Mouse (Mus musculus): ENCODE measurements around the gene Peli2. TPM values are rescaled to one million over a fixed set of nuclear protein-coding genes. Genes with fewer than 3 reads are reported as not detected.

Peli2 gene
- polyA plus RNA-seq, 1 experiment from 2014 or later, result 11.2 TPM

DNA sequence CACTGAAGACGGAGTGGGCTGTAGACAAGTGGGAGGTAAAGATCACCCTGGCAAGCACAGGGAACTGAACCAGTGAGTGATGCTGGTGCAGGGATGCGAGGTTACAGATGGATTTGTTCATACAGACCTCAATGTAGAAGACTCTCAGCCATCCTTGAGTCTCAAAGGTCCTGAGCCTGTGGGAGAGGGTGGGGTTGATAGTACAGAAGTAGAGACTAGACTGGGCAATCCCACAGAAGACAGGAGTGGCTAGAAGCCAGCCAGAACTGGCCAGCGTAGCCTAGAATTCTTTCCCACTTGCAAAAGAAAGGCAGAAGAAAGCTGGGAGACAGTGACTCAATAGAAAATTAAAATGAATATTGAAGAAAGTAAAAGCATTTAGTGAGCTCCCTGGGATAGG, 71.3 kb downstream of the Peli2 start:
- WGBS, result 74% methylated on average over 3 of the region's 3 CpGs
- Histone ChIP-seq H3K4me1 (ENCODE audit: control insufficient read depth, insufficient read depth, low read length) (peaks cover 8% of the 10 kb centered on the region), H3K4me2 (replicated peaks; ENCODE audit: low read depth, low read length) (no peak overlapping the region), H3K27me3 (ENCODE audit: control insufficient read depth, insufficient read depth, low read length) (no peaks in the 10 kb centered on the region), H3K4me3 (ENCODE audit: low read depth, low read length) (no peak overlapping the region), H3K9me3 (ENCODE audit: control insufficient read depth, low read depth, low read length) (no peaks in the 10 kb centered on the region), H3K36me3 (ENCODE audit: control insufficient read depth, insufficient read depth, low read length) (no peaks in the 10 kb centered on the region), H3K9ac (replicated peaks; ENCODE audit: low read depth, low read length) (no peak overlapping the region), H3K27ac (ENCODE audit: low read length) (no peak overlapping the region)
- ATAC-seq (ENCODE audit: insufficient number of reproducible peaks, insufficient read depth, low FRiP score, low read depth), result no peak

DNA sequence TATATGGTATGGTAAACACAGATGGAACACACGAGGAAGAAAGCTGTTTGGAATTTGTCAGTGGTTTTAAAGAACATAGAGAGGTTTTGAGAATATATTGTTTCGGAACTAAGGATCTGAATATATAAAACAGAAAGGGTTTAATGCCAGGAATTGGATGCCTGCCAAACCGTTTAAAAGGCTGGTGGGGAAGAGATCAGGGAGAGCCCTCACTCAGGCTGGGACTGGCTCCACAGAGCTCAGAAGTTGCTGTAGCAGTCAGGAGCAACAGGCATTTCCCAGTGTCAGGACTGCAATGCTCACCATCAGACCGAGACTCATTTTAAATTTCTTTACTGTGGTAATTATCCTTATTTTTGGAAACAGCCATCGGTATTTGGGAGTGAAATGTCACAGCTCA, 76.2 kb downstream of the Peli2 start:
- H3K36me3 ChIP-seq (ENCODE audit: control insufficient read depth, insufficient read depth, low read length), result no peaks in the 10 kb centered on the region
- H3K27ac ChIP-seq (ENCODE audit: low read length), result no peak overlapping the region; the same call in 1 of the 2 replicates
- peaks cover 23% of the 10 kb centered on the region for H3K4me1 ChIP-seq (ENCODE audit: control insufficient read depth, insufficient read depth, low read length)
- H3K27me3 ChIP-seq (ENCODE audit: control insufficient read depth, insufficient read depth, low read length), result no peaks in the 10 kb centered on the region
- H3K9ac ChIP-seq (replicated peaks; ENCODE audit: low read depth, low read length), result no peak overlapping the region
- no peak overlapping the region for H3K4me3 ChIP-seq (ENCODE audit: low read depth, low read length)
- 28% methylated on average over 5 of the region's 5 CpGs for WGBS
- H3K9me3 ChIP-seq (ENCODE audit: control insufficient read depth, low read depth, low read length), result no peaks in the 10 kb centered on the region
- no peak for ATAC-seq (ENCODE audit: insufficient number of reproducible peaks, insufficient read depth, low FRiP score, low read depth)
- no peak overlapping the region for H3K4me2 ChIP-seq (replicated peaks; ENCODE audit: low read depth, low read length)

DNA sequence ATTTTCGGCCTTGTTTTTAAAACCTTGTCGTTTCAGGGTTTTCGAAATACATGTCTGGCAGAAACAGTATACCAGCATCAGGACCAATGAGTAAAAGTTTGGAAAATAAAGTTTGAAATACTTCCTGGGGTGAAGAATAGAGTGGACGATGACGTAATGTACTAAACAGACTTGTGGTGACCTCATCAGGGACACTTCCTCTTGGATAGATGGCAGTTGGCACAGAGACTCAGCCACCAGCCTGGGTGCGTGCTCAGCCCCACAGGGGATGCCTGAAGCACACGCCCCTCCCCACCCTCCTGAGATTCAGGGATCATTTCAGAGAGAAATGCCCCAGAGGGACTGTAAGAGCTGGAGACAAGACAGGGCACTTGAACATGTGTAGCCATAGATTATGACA, 76.7 kb downstream of the Peli2 start:
- 82% methylated on average over 7 of the region's 7 CpGs for WGBS
- H3K4me1 ChIP-seq (ENCODE audit: control insufficient read depth, insufficient read depth, low read length), result peaks cover 25% of the 10 kb centered on the region
- no peak; the same call in 1 of the 2 replicates for ATAC-seq (ENCODE audit: insufficient number of reproducible peaks, insufficient read depth, low FRiP score, low read depth)
- H3K36me3 ChIP-seq (ENCODE audit: control insufficient read depth, insufficient read depth, low read length), result no peaks in the 10 kb centered on the region
- H3K27ac ChIP-seq (ENCODE audit: low read length), result no peak overlapping the region
- H3K4me2 ChIP-seq (replicated peaks; ENCODE audit: low read depth, low read length), result no peak overlapping the region
- H3K4me3 ChIP-seq (ENCODE audit: low read depth, low read length), result no peak overlapping the region
- H3K9ac ChIP-seq (replicated peaks; ENCODE audit: low read depth, low read length), result no peak overlapping the region
- H3K9me3 ChIP-seq (ENCODE audit: control insufficient read depth, low read depth, low read length), result no peaks in the 10 kb centered on the region
- no peaks in the 10 kb centered on the region for H3K27me3 ChIP-seq (ENCODE audit: control insufficient read depth, insufficient read depth, low read length)

DNA sequence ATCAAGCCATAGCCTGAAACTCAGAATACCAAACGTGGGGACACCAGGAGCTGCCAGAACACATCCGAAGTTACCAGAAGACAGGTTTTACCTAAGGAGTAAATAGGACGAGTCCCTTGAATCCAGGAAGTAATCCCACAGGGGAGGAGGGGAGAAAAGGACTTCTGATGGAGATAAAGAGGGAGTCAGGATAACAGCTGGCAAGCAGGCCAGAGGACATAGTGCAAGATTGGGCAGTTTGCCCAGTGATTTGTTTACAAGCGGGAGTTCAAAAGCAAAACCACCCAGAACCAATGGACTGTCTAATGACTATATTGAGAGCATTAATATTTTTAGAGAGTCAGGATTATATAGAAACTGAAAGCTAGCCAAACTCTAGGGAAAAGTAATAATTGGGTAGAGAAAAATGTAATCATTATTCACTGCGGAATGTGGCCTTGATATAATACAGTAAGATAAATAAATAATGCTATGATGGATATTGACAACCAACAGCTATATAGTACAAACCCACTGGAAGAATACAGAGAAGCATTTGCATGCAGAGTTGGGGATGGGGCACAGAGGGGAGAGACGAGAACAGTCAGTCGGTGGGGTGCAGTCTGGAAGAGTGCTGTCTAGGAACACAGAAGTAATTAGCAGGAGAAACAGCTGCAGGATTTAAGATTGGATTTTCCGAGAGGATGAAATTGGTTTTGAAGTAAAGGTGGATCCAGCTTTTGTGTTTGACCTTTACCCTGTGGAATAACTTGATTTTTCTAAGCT, 77.7 kb downstream of the Peli2 start:
- Histone ChIP-seq H3K36me3 (ENCODE audit: control insufficient read depth, insufficient read depth, low read length) (no peaks in the 10 kb centered on the region), H3K9ac (replicated peaks; ENCODE audit: low read depth, low read length) (no peak overlapping the region), H3K27ac (ENCODE audit: low read length) (no peak overlapping the region), H3K4me2 (replicated peaks; ENCODE audit: low read depth, low read length) (no peak overlapping the region), H3K4me3 (ENCODE audit: low read depth, low read length) (no peak overlapping the region), H3K9me3 (ENCODE audit: control insufficient read depth, low read depth, low read length) (no peaks in the 10 kb centered on the region), H3K4me1 (ENCODE audit: control insufficient read depth, insufficient read depth, low read length) (peaks cover 26% of the 10 kb centered on the region), H3K27me3 (ENCODE audit: control insufficient read depth, insufficient read depth, low read length) (no peaks in the 10 kb centered on the region)
- peak; percentile 43; the same call in 1 of the 2 replicates for ATAC-seq (ENCODE audit: insufficient number of reproducible peaks, insufficient read depth, low FRiP score, low read depth)
- WGBS, result 48% methylated on average over 8 of the region's 8 CpGs

DNA sequence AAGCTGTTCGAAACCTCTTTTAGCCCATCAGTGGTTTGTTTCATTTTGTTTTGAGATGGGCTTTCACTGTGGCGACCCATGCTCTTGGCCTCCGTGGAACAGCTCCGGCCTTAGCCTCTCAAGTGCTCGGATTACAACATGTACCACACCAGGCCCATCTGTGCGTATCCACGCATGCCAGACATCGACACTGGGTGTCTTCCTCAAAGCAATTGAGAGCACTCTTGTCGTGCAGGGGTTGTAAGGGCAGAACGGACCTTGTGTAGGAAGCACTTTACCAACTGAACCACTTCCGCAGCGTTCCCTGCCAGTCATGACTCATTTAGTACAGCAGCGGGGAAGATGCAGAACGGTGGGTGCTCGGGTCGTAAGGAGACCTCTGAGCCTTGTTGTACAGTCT, 78.3 kb downstream of the Peli2 start:
- 54% methylated on average over 16 of the region's 16 CpGs for whole genome bisulfite sequencing
- Histone ChIP-seq H3K4me2 (replicated peaks; ENCODE audit: low read depth, low read length) (no peak overlapping the region), H3K4me3 (ENCODE audit: low read depth, low read length) (no peak overlapping the region), H3K27me3 (ENCODE audit: control insufficient read depth, insufficient read depth, low read length) (no peaks in the 10 kb centered on the region), H3K4me1 (ENCODE audit: control insufficient read depth, insufficient read depth, low read length) (peaks cover 26% of the 10 kb centered on the region), H3K9ac (replicated peaks; ENCODE audit: low read depth, low read length) (no peak overlapping the region), H3K9me3 (ENCODE audit: control insufficient read depth, low read depth, low read length) (no peaks in the 10 kb centered on the region), H3K36me3 (ENCODE audit: control insufficient read depth, insufficient read depth, low read length) (no peaks in the 10 kb centered on the region), H3K27ac (ENCODE audit: low read length) (no peak overlapping the region)
- no peak for ATAC-seq (ENCODE audit: insufficient number of reproducible peaks, insufficient read depth, low FRiP score, low read depth)

DNA sequence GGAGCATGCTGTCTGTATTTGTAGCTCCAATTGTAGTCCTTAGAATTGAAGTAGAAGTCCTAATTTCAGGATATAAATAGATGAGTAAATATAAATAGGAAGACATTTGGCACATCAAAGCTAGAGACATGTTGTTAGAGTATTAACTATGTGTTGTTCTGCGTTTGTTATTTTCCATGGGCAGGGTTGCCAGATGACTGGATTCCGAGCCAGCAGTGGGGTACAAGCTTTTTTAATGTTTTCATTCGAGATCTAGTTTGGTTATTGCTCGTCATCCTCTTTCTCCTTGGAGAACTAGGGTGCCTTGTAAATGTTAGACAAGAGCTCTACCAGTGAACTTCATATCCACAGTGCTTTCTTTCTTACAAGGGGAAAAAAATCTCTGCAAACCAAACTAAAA, 78.9 kb downstream of the Peli2 start:
- 78% methylated on average over 4 of the region's 4 CpGs for WGBS
- no peak overlapping the region for H3K9ac ChIP-seq (replicated peaks; ENCODE audit: low read depth, low read length)
- H3K4me3 ChIP-seq (ENCODE audit: low read depth, low read length), result no peak overlapping the region
- no peak for ATAC-seq (ENCODE audit: insufficient number of reproducible peaks, insufficient read depth, low FRiP score, low read depth)
- no peaks in the 10 kb centered on the region for H3K27me3 ChIP-seq (ENCODE audit: control insufficient read depth, insufficient read depth, low read length)
- H3K9me3 ChIP-seq (ENCODE audit: control insufficient read depth, low read depth, low read length), result no peaks in the 10 kb centered on the region
- peaks cover 26% of the 10 kb centered on the region for H3K4me1 ChIP-seq (ENCODE audit: control insufficient read depth, insufficient read depth, low read length)
- no peaks in the 10 kb centered on the region for H3K36me3 ChIP-seq (ENCODE audit: control insufficient read depth, insufficient read depth, low read length)
- H3K27ac ChIP-seq (ENCODE audit: low read length), result no peak overlapping the region
- no peak overlapping the region for H3K4me2 ChIP-seq (replicated peaks; ENCODE audit: low read depth, low read length)

DNA sequence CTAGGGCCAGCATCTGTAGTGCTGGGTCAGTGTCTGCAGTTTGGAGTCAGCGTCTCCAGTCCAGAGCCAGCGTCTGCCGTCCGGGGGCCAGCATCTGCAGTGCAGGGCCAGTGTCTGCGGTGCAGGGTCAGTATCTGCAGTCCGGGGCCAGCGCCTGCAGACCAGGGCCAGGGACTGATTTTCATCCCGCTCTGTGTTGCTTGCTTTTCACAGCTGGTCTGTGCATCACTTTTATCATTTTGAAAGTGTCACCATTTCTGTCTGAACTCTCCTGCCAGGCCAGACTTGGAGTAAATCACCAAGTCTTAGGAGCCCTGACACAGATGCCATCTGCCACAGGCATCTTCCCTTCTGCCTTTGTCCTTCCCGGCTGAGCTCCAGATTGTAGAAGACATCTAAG, 79.7 kb downstream of the Peli2 start:
- H3K9me3 ChIP-seq (ENCODE audit: control insufficient read depth, low read depth, low read length), result no peaks in the 10 kb centered on the region
- H3K4me3 ChIP-seq (ENCODE audit: low read depth, low read length), result no peak overlapping the region
- no peak overlapping the region for H3K9ac ChIP-seq (replicated peaks; ENCODE audit: low read depth, low read length)
- no peak overlapping the region for H3K27ac ChIP-seq (ENCODE audit: low read length)
- 85% methylated on average over 9 of the region's 9 CpGs for WGBS
- H3K4me1 ChIP-seq (ENCODE audit: control insufficient read depth, insufficient read depth, low read length), result peaks cover 26% of the 10 kb centered on the region
- no peaks in the 10 kb centered on the region for H3K36me3 ChIP-seq (ENCODE audit: control insufficient read depth, insufficient read depth, low read length)
- no peak for ATAC-seq (ENCODE audit: insufficient number of reproducible peaks, insufficient read depth, low FRiP score, low read depth)
- H3K4me2 ChIP-seq (replicated peaks; ENCODE audit: low read depth, low read length), result no peak overlapping the region
- H3K27me3 ChIP-seq (ENCODE audit: control insufficient read depth, insufficient read depth, low read length), result no peaks in the 10 kb centered on the region

DNA sequence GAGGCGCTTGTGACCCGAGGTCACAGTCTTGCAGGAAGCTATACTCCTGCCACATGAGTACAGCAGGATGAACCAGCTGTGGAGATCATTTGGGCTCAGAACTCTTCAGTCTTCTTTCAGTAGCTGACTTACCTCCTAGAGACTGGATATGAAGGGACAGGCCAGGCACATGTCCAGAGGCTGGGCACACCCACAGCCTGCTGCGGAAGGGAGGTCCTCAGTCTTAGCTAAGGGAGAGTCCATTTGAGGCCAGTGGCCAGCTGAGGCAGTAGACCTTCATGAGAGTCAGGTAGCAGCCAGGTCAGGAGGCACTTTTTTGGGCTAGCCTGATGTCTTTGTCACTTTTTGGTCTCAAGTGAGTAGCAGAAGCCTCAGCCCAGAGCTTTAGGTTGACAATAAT, 80.2 kb downstream of the Peli2 start:
- Histone ChIP-seq H3K4me2 (replicated peaks; ENCODE audit: low read depth, low read length) (no peak overlapping the region), H3K36me3 (ENCODE audit: control insufficient read depth, insufficient read depth, low read length) (no peaks in the 10 kb centered on the region), H3K9ac (replicated peaks; ENCODE audit: low read depth, low read length) (no peak overlapping the region), H3K27me3 (ENCODE audit: control insufficient read depth, insufficient read depth, low read length) (no peaks in the 10 kb centered on the region), H3K27ac (ENCODE audit: low read length) (no peak overlapping the region), H3K9me3 (ENCODE audit: control insufficient read depth, low read depth, low read length) (no peaks in the 10 kb centered on the region), H3K4me1 (ENCODE audit: control insufficient read depth, insufficient read depth, low read length) (peaks cover 30% of the 10 kb centered on the region), H3K4me3 (ENCODE audit: low read depth, low read length) (no peak overlapping the region)
- no peak for ATAC-seq (ENCODE audit: insufficient number of reproducible peaks, insufficient read depth, low FRiP score, low read depth)
- WGBS, result 80% methylated on average over 3 of the region's 3 CpGs

DNA sequence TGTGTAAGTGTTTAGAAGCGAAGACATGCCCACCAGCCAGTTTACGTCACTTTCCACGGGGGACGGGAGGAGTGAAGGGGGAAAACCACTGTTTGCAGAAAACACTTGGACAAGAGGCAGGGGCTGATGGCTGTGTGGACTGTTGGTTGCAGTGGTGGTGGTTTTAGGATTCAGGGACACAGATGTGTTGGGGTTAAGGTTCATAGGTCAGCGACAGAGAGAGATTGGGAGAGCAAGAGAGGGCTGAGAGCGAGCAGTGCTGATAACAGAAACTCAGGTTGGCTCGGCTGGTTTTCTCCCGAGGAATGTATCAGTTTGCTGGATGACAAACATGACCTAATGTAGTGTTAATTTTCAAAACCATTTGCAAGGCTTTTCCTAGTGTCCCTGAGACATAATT, 80.8 kb downstream of the Peli2 start:
- no peak for ATAC-seq (ENCODE audit: insufficient number of reproducible peaks, insufficient read depth, low FRiP score, low read depth)
- Histone ChIP-seq H3K27me3 (ENCODE audit: control insufficient read depth, insufficient read depth, low read length) (no peaks in the 10 kb centered on the region), H3K4me2 (replicated peaks; ENCODE audit: low read depth, low read length) (no peak overlapping the region), H3K9ac (replicated peaks; ENCODE audit: low read depth, low read length) (no peak overlapping the region), H3K9me3 (ENCODE audit: control insufficient read depth, low read depth, low read length) (no peaks in the 10 kb centered on the region), H3K27ac (ENCODE audit: low read length) (no peak overlapping the region), H3K4me3 (ENCODE audit: low read depth, low read length) (no peak overlapping the region), H3K36me3 (ENCODE audit: control insufficient read depth, insufficient read depth, low read length) (no peaks in the 10 kb centered on the region), H3K4me1 (ENCODE audit: control insufficient read depth, insufficient read depth, low read length) (peaks cover 34% of the 10 kb centered on the region)
- 58% methylated on average over 8 of the region's 8 CpGs for WGBS
